Mouse (Mus musculus): ENCODE measurements around the gene Olfr186. TPM values are rescaled to one million over a fixed set of nuclear protein-coding genes. Genes with fewer than 3 reads are reported as not detected.
"Not testable (repeated sequence)": the region's sequence is repeated elsewhere in the genome, so short reads cannot be mapped to it uniquely, and the experiment has no call there.

Gene Olfr186
- polyA plus RNA-seq (2012; rRNA removed) = not detected in 2 replicates

DNA sequence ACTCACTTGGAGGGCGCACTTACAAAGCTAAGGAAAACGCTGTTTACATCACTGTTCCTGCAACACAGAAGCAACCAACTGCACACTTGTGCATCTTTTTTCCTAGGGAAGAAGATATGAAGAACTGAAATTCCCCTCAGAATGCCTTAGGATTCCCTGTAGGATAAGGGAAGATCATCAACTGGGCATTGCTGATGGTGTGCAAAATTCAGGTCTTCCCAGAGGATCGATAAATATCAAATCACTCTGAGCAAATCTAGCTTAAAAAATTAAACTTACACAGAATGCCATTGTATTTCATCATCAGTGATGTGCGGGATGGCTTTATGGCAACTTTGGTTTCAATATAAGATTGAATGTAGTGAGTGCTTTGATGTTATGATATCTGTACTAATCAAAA lies at the start of gene Olfr186:
Gene Olfr186, minus strand, starts transcription at position 101 of the 400 bp plus-strand sequence.
- Histone ChIP-seq H3K36me3 (ENCODE audit: control insufficient read depth, insufficient read depth, low read length) (no peaks in the 10 kb centered on the region), H3K27ac (ENCODE audit: insufficient read depth, low read length) (no peak within 1 kb of the TSS), H3K27me3 (ENCODE audit: control insufficient read depth, insufficient read depth, low read length) (no peaks in the 10 kb centered on the region), H3K4me1 (ENCODE audit: control insufficient read depth, insufficient read depth, insufficient read length) (no peaks in the 10 kb centered on the region), H3K4me3 (ENCODE audit: extremely low read depth, insufficient read depth, insufficient read length) (no peak within 1 kb of the TSS)
- no peak for DNase-seq (ENCODE audit: low read depth in 1 of 2, low spot score in 2 of 2)
- 88% methylated on average over 4 of the region's 4 CpGs for WGBS
- TF ChIP-seq CTCF (IDR thresholded peaks at IDR 0.05; ENCODE audit: extremely low read depth, insufficient read depth, insufficient read length, insufficient replicate concordance) (no peak), POLR2A (IDR thresholded peaks at IDR 0.05; ENCODE audit: low read depth, low read length) (no peak)

DNA sequence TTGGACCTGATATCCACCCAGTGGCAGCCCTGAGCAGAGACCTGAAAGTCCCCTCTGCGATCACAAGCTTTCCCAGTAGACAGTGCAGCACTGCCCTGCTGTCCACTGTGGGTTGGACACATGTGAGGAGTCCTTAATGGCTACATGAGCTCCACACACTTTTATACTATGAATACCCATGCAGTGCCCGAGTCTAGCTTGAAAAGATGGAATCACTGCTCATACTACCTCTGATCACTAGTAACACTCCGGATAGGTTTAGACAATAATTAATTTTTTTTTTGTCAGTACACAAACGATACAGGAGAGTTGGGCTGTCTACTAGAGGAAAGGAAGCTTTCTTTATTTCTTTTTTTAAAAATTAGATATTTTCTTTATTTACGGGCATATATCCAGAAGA lies 47.8 kb upstream of the Olfr186 start, which contains the start of gene Olfr190:
Gene Olfr190, minus strand, starts transcription at position 101 of the 400 bp plus-strand sequence.
- Histone ChIP-seq H3K27me3 (ENCODE audit: control insufficient read depth, insufficient read depth, low read length) (no peaks in the 10 kb centered on the region), H3K4me3 (ENCODE audit: extremely low read depth, insufficient read depth, insufficient read length) (no peak within 1 kb of the TSS), H3K36me3 (ENCODE audit: control insufficient read depth, insufficient read depth, low read length) (no peaks in the 10 kb centered on the region), H3K4me1 (ENCODE audit: control insufficient read depth, insufficient read depth, insufficient read length) (no peaks in the 10 kb centered on the region), H3K27ac (ENCODE audit: insufficient read depth, low read length) (no peak within 1 kb of the TSS)
- WGBS = 83% methylated on average over 5 of the region's 5 CpGs
- no peak for TF ChIP-seq POLR2A (IDR thresholded peaks at IDR 0.05; ENCODE audit: low read depth, low read length)
- TF ChIP-seq CTCF (IDR thresholded peaks at IDR 0.05; ENCODE audit: extremely low read depth, insufficient read depth, insufficient read length, insufficient replicate concordance) = no peak
- no peak for DNase-seq (ENCODE audit: low read depth in 1 of 2, low spot score in 2 of 2)

- no peak for DNase-seq (ENCODE audit: low read depth in 1 of 2, low spot score in 2 of 2)
Observed at GRCm38 (mm10) chr16:59073520-59073919, 43.4 kb upstream of the Olfr186 start.

GRCm38 (mm10) chr16:59071755-59072154 lies 41.7 kb upstream of the Olfr186 start:
- no peak for TF ChIP-seq POLR2A (IDR thresholded peaks at IDR 0.05; ENCODE audit: low read depth, low read length)
- TF ChIP-seq CTCF (IDR thresholded peaks at IDR 0.05; ENCODE audit: extremely low read depth, insufficient read depth, insufficient read length, insufficient replicate concordance) = no peak
- Histone ChIP-seq H3K4me3 (ENCODE audit: extremely low read depth, insufficient read depth, insufficient read length) (no peak overlapping the region), H3K4me1 (ENCODE audit: control insufficient read depth, insufficient read depth, insufficient read length) (no peaks in the 10 kb centered on the region), H3K27ac (ENCODE audit: insufficient read depth, low read length) (no peak overlapping the region), H3K27me3 (ENCODE audit: control insufficient read depth, insufficient read depth, low read length) (no peaks in the 10 kb centered on the region), H3K36me3 (ENCODE audit: control insufficient read depth, insufficient read depth, low read length) (no peaks in the 10 kb centered on the region)
- no peak for DNase-seq (ENCODE audit: low read depth in 1 of 2, low spot score in 2 of 2)

More at GRCm38 (mm10) chr16:59073520-59073919, 43.4 kb upstream of the Olfr186 start:
- 88% methylated on average over 1 of the region's 1 CpGs for WGBS
- Histone ChIP-seq H3K4me1 (ENCODE audit: control insufficient read depth, insufficient read depth, insufficient read length) (no peaks in the 10 kb centered on the region), H3K27me3 (ENCODE audit: control insufficient read depth, insufficient read depth, low read length) (no peaks in the 10 kb centered on the region), H3K36me3 (ENCODE audit: control insufficient read depth, insufficient read depth, low read length) (no peaks in the 10 kb centered on the region), H3K4me3 (ENCODE audit: extremely low read depth, insufficient read depth, insufficient read length) (no peak overlapping the region), H3K27ac (ENCODE audit: insufficient read depth, low read length) (no peak overlapping the region)
- TF ChIP-seq CTCF (IDR thresholded peaks at IDR 0.05; ENCODE audit: extremely low read depth, insufficient read depth, insufficient read length, insufficient replicate concordance) (no peak), POLR2A (IDR thresholded peaks at IDR 0.05; ENCODE audit: low read depth, low read length) (no peak)

DNA sequence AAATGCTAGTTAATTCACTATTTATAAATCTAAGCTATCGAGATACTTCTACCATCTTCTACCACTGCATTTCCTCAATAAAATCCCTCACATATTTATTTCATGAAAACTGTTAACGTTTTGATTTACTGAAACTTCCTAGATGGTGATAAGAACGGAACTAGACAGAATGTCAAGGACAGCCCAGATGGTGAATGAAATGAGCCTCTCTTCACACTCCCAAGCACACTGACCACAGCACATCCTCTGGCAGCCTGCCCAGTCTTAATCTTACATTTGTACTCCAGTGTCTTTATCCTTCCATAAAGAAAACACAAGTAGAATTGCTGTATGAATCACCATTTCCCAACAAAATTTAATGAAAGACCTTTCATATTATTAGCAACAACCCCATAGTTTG lies 32.3 kb upstream of the Olfr186 start:
- not testable (repeated sequence) for H3K4me1 ChIP-seq (ENCODE audit: control insufficient read depth, insufficient read depth, insufficient read length); H3K27ac ChIP-seq (ENCODE audit: insufficient read depth, low read length); H3K27me3 ChIP-seq (ENCODE audit: control insufficient read depth, insufficient read depth, low read length); DNase-seq (ENCODE audit: low read depth in 1 of 2, low spot score in 2 of 2); H3K36me3 ChIP-seq (ENCODE audit: control insufficient read depth, insufficient read depth, low read length); H3K4me3 ChIP-seq (ENCODE audit: extremely low read depth, insufficient read depth, insufficient read length)
- WGBS = 68% methylated on average over 3 of the region's 3 CpGs

DNA sequence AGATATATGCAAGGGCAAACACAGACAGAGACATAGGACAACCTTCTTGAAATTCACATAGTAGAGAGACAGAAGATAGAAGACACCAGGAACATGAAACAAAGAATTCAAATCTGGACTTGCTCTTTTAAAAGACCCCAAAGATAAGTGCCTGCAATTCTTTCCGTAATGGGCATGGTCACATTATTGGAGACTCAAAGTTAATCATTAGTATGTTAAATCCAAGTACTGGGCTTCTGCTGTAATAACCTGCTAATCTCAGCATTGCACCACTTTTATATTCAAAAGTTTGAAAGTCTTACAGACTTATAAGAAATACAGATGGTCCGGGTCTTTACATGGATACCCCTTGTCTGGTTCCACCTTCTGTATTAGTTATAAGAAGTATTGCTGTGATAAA lies 19.2 kb upstream of the Olfr186 start:
- not testable (repeated sequence) for H3K27ac ChIP-seq (ENCODE audit: insufficient read depth, low read length); H3K27me3 ChIP-seq (ENCODE audit: control insufficient read depth, insufficient read depth, low read length); DNase-seq (ENCODE audit: low read depth in 1 of 2, low spot score in 2 of 2); H3K36me3 ChIP-seq (ENCODE audit: control insufficient read depth, insufficient read depth, low read length); H3K4me3 ChIP-seq (ENCODE audit: extremely low read depth, insufficient read depth, insufficient read length); H3K4me1 ChIP-seq (ENCODE audit: control insufficient read depth, insufficient read depth, insufficient read length)
- 94% methylated on average over 2 of the region's 2 CpGs for WGBS

DNA sequence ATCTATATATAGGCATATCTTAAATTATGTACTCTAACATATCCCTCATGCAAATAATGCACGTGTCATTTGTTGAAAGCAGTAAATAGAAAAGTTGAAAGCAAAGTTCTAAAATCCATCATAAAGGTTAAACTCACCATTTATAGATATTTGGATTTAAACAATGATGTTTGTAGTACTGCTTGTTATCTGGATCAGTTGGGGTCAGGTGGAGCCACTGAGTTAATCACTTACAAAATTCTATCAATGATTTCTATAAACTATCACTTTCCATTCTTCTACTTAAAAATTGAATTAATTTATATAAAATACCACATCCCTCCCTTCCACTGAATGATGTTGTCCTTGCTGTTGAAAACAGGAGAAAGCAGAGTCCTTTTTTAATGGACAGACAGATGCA lies 18.8 kb upstream of the Olfr186 start:
- DNase-seq (ENCODE audit: low read depth in 1 of 2, low spot score in 2 of 2) = no peak
- no peaks in the 10 kb centered on the region for H3K4me1 ChIP-seq (ENCODE audit: control insufficient read depth, insufficient read depth, insufficient read length)
- no peak overlapping the region for H3K4me3 ChIP-seq (ENCODE audit: extremely low read depth, insufficient read depth, insufficient read length)
- H3K36me3 ChIP-seq (ENCODE audit: control insufficient read depth, insufficient read depth, low read length) = no peaks in the 10 kb centered on the region
- H3K27ac ChIP-seq (ENCODE audit: insufficient read depth, low read length) = no peak overlapping the region
- TF ChIP-seq POLR2A (IDR thresholded peaks at IDR 0.05; ENCODE audit: low read depth, low read length) = no peak
- no peaks in the 10 kb centered on the region for H3K27me3 ChIP-seq (ENCODE audit: control insufficient read depth, insufficient read depth, low read length)
- 65% methylated on average over 1 of the region's 1 CpGs for WGBS

DNA sequence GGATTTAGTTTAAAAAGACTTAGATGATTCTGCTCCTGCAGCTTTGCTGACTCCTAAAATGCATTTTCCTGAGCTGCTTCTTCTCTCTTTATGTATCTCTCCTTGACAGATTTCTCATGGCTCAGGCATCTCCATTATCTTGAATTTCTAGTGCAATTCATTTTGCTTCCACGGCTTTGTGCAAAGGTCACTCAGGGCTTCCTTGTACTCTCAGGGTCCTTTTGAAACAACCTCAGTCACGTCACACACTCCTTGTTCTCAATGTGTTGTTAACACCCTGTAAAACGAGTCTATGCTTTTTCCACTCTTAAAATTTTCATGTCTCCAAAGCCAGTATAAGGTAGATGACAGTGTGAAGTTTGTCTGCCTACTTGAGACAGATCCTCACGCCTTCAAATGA lies 17.5 kb upstream of the Olfr186 start:
- TF ChIP-seq CTCF (IDR thresholded peaks at IDR 0.05; ENCODE audit: extremely low read depth, insufficient read depth, insufficient read length, insufficient replicate concordance) (no peak), POLR2A (IDR thresholded peaks at IDR 0.05; ENCODE audit: low read depth, low read length) (no peak)
- H3K4me1 ChIP-seq (ENCODE audit: control insufficient read depth, insufficient read depth, insufficient read length) = no peaks in the 10 kb centered on the region
- no peak for DNase-seq (ENCODE audit: low read depth in 1 of 2, low spot score in 2 of 2)
- WGBS = 75% methylated on average over 4 of the region's 4 CpGs
- no peak overlapping the region for H3K27ac ChIP-seq (ENCODE audit: insufficient read depth, low read length)
- no peak overlapping the region for H3K4me3 ChIP-seq (ENCODE audit: extremely low read depth, insufficient read depth, insufficient read length)
- H3K36me3 ChIP-seq (ENCODE audit: control insufficient read depth, insufficient read depth, low read length) = no peaks in the 10 kb centered on the region
- no peaks in the 10 kb centered on the region for H3K27me3 ChIP-seq (ENCODE audit: control insufficient read depth, insufficient read depth, low read length)

Measured in spleen, adult 2 months (tissue).